Mouse (Mus musculus): ENCODE measurements around the gene Safb2. TPM values are rescaled to one million over a fixed set of nuclear protein-coding genes. Genes with fewer than 3 reads are reported as not detected.
A peak's percentile ranks its signal among the peaks of the same experiment; 100 is the strongest.

The Safb2 gene
- total RNA-seq, 2 experiments from 2014 or later = 56.2 to 70.3 TPM

DNA sequence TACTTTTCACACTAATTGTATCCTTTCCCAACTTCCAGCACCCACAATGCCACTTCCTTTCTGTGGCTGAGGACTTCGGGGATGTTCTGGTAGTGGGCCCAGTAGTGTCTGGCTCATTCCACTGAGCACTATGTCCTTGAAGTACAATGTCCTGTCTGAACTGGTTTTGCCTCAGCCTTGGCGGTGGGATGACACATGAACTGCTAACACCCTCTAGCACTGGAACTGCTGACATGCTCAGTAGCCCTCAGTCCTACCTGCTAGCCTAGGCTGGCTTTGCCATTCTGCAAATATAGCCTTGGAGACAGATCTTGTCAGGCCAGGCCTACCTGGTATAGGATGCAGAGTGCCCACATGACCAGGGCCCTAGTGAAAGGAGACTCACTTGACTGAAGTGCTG lies 22.5 kb downstream of the Safb2 start:
- ATAC-seq (replicated peaks; ENCODE audit: poor library complexity) = no peak

DNA sequence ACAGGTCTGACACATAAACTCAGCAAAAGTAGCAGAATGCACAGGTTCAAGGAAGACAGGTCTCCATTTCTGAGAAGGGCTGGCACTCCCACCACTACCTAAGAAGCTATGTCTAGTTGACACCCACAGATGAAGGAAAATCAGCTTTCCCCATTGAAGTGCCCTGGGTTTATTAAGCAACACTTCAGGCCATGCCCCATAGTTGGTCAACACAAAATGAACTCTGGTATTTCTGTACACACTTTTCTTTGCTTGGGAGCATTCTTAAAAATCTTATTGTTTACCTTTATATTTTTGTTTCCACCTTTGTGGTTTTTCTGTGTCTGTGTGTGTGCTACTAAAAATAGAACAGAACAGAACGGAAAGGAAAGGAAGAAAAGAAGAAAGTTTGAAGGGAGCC lies 24.3 kb downstream of the Safb2 start:
- ATAC-seq (replicated peaks; ENCODE audit: poor library complexity) = no peak

DNA sequence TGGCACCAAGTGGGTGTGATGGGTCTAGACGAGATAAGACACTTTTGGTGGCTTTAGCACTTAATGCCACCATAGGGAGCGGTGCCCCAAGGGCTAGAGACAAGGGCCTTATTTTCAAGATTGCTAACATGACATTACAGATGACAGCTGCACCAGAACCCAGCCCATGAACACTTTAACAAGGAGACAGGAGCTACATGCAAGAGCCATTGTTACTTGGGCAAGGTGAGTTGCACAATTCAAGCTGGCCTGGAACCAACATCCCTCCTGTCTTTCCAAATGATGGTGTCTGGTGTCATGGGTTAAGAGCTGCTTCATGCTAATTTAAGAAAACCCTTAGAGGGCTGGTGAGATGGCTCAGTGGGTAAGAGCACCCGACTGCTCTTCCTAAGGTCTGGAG lies 25.0 kb downstream of the Safb2 start:
- ATAC-seq (replicated peaks; ENCODE audit: poor library complexity) = peak; percentile 41

DNA sequence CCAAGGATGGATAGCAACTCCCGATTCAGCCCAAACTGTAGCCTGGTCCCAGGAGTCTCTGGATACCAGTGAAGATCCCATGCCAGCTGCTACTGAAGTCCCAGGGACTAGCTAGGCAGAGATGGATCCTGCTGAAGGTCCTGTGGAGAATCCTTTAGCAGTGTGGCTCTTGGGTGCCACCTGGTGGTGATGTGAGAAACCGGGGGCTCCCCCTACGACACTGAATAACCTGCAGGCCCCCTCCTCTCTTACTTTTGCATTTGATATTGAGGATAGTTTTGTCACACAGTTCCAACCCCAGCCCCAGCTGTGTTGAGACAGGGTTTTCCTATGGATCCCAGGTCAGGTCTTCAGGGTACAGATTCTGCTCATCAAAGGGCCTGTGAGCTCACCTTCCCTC lies 25.9 kb downstream of the Safb2 start:
- ATAC-seq (replicated peaks; ENCODE audit: poor library complexity) = peak; percentile 68

DNA sequence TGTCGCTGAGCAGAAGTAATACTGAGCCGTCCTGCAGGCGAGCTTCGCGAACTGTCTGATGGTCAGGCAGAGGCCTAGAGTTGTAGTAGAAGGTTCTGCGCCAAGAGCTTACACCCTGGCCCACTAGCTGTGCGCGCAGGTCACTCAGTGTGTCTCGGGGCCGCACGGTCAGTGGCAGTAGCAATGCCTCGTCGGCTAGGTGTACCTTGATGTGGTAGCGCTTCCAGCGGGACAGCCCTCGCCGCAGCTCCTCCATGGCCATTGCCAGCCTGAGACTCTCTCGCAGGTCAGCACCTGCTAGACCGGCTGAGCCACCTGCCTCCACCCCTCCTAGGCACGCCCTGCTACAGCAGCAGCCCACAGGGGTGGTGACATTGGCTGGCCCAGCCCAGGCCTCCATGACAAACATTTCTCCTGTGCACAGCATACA lies 30.2 kb downstream of the Safb2 start, which contains the start of gene Gm20219:
Gene Gm20219, minus strand, starts transcription at position 266 of the 430 bp plus-strand sequence.
- ATAC-seq (replicated peaks; ENCODE audit: poor library complexity) = no peak

DNA sequence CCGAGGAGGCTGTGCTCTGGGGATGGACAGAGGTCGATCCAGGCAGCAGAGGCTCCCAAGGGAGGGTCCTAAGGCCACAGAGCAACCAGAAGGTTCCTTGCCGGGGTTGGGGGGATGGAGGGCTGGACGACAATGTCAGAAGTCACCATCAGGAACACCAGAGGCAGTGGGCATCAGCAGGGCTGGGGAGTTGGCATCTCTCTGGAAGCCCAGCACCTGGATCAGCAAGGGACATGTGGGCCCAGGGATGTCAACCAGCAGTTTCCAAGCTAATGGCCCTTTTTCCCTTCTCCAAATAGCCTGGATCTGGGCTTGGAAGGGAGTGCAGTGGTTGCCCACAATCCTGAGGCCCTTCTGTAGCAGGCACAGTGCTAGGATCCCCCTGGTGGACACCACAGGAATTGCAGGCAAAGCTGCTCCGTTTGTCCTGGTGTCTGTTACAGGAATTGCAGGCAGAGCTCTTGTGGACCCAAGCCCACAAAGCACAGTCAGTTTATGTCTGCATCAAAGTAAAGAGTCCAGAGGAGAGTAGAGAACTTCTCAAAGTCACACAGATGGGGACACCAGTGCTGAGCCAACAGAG lies 31.5 kb downstream of the Safb2 start:
- peak; percentile 97 for ATAC-seq (replicated peaks; ENCODE audit: poor library complexity)

DNA sequence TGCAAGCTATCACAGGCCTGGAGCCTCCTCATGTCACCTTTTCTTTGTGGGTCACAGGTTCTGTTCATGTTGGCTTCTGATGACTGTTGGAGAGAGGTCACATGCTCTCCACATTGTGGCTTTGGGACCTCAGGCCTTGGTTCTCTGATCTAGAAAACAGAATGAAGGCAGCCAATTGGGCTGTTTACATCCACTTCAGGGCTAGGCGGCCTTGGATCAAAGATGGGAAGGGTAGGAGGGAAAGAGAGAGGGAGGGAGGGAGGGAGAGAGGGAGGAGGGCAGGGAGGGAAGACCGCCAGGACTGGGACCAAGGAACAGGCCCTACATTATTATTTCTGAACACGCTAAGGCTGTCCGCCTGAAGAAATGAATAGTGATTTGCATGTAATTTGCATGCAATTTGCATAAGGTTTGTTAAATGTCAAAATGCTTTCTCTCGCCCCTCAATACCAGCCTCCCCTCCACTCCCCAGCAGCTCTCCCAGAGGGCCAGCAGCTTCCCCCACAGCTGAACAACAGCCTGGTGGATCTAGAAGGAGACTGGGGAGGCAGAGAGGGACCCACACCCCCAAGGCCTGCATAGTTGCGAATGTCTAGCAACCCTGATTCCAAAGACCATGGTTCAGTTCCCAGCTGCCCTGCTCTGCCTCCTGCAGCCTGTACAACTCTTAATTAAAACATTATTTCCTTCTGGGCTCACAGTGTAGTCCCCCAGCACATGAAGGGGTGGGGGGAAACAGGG lies 32.4 kb downstream of the Safb2 start:
- no peak for ATAC-seq (replicated peaks; ENCODE audit: poor library complexity)

DNA sequence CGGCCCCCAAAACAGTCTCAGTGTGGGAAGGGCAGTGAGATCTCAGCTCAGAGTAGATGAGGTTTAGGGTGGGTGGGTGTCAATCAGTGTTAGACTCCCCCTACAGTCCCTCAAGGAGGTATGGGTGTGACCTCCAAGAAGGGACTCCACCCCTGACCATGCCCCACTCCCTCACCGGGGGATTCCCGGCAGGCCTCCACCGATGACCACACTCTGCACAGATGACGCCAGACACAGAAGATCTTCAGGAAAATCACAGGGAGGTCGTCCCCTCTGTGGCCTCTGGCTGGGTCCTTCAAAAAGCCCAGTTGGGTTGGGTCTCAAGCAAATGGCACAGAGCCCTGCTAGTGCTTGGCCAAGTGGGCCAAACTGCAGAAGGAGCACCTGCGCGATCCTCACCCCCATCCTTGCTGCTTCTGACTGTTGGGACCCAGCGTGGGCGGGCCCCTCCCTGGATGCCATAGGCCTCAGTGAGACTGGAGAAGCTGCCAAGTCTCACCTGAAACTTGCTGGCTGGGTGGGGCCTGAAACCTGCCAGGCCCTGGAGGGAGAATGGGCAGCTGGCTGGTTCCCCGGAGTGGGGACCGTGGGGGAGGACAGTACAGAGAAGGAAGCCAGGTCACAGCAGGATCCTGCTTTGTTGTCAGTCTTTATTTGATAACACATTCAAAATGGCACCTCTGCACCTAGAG lies 33.5 kb downstream of the Safb2 start:
- no peak for ATAC-seq (replicated peaks; ENCODE audit: poor library complexity)

DNA sequence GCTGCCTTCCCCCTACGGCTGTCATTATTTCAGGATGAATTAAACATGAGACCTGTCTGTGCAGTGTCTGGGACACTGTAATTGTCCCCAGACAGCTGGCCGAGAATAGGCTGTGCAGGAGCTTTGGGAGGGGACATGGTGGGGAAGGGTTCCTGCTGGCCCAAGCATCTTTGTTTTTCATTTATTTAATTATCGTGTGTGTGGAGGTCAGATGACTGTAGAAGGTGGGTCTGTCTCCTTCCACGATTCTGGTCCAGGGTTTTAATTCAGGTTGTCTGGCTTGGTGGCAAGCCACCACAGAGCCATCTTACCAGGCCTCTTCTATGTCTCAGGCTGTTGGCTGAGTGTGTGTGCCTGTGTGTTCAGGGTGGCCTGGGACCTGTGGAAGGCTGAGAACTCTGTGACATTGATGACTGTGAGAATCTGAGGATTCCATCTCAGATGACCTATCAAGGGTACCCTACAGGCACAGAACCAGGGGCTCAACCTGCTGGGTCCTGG lies 35.7 kb downstream of the Safb2 start:
- no peak for ATAC-seq (replicated peaks; ENCODE audit: poor library complexity)

DNA sequence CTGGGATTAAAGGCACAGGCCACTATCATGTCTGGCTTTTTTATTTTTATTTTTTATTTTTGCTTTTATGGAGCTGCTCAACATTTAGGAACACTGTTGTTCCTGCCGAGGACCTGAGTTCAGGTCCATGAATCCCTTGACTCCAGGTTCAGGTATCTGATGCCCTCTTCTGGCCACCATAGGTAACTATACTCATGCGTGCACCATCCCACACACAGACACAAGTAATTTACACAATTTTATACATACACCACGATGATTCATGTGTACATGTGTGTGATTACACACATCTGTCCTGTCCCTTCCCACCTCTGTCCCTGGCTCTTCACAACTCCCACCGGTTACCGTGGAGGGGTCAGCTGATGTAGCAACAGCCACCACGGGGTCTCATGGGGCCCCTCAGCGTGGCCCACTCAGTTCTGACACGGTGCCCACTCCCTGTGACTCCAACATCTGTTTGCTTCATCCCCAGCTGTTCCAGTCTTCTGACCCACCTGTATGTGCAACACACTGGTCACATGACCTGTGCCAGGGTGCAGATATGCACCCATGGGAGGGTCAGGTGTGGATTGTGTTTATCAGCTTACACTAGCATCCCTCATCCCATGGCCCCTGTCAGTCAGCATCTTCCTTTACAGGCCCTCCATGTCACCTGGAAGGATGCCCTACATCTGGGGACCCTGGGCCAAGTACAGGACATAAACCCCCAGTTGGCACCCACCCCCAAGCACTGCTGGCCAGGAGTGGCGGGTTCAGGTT lies 36.4 kb downstream of the Safb2 start:
- no peak for ATAC-seq (replicated peaks; ENCODE audit: poor library complexity)

DNA sequence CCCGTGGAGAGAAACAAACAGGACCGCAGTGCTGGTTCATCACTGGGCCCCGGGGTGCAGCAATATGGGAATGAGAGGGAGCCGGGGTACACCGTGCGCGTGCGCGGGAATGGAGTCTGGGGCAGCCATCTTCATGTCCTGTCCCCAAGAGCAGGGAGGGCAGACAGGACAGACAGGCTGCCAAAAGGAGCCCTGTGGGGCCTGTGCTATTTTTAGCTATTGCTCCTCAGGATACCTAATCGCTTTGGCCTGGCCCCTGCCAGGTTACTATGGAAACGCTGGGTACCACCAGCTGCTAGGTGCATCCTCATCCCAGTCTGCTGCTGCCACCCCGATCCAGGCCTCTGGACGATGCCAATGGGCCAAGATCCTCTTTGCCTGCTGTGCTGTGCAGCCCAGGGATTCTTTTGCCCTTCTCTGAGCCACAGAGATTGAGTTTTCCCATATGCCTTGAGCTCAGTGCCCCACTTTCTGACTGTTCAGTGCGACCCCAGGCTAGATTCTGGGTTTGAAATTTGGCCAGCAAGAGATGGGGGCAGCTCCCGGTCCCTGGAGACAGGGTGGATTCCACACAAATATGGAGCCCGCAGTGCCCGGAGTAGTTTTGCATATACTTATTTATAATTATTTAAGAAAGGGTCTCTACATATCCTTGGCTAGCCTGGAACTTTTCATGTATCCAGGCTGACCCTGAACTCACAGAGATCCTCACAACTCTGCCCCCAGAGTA lies 37.1 kb downstream of the Safb2 start:
- no peak for ATAC-seq (replicated peaks; ENCODE audit: poor library complexity)

DNA sequence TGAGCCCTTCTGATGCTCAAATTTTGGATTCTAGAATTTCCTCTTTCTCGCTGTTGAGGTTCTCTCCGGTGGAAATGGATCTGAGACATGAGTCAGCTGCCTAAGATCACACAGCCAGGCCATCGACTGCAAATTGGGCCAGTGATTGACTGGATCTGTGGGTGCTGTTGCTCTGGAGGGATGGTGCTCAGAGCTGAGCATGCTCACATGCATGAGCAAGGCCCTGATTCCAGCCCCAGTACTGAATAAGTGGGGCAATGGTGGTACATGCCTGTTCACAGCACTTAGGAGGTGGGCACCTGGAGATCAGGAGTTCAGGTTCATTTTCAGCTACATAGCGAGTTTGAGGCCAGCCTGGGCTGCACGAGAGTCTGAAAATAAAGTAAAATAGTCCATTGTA lies 37.8 kb downstream of the Safb2 start:
- no peak for ATAC-seq (replicated peaks; ENCODE audit: poor library complexity)

DNA sequence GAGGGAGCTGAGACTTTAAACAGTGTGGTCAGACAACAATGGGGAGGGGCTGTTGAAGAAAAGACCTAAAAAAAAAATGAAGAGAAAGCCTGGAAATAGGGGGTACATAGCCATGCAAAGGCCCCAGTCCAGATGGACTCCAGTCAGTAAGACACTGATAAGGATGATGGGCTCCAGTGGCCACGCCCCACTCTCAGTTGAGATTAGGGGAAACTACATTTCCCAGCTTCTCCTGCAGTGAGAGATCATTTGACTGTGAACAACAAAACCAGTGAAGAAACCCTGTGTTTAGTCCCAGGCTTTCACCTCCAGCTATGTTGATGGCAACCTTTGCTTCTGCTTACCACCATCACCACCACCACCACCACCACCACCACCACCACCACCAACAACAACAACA lies 38.4 kb downstream of the Safb2 start:
- ATAC-seq (replicated peaks; ENCODE audit: poor library complexity) = peak; percentile 58; the same call in 1 of the 2 replicates

DNA sequence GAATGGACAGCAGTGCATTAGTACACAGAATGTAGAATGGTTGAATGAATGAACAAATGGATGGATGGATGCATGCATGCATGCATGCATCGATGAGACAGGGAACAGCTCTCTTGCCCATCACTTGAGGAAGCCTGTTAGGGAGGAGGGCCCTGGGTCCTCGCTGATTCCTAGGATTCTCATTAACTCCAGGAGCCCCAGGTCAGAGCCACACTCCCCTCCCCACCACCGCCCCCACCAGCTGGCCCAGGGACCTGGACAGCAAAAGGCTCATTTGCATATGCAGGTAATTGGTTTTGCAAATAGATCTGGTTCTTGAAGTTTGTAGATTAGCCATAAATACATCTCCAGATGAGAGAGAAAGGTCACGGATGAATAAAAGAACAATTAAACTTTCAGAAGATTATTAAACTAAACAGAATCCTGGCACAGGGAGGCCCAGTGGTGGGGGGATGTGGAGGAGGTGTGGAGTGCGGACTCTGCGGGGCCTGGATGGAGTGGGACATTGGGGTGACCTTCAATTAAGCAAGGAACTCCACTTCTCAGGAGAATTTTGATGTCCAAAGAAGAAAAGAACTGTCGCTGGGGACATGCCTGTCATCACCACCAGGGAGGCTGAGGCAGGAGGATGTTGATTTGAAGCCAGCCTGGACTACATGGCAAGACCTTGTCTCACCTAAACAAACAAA lies 39.5 kb downstream of the Safb2 start:
- no peak for ATAC-seq (replicated peaks; ENCODE audit: poor library complexity)

DNA sequence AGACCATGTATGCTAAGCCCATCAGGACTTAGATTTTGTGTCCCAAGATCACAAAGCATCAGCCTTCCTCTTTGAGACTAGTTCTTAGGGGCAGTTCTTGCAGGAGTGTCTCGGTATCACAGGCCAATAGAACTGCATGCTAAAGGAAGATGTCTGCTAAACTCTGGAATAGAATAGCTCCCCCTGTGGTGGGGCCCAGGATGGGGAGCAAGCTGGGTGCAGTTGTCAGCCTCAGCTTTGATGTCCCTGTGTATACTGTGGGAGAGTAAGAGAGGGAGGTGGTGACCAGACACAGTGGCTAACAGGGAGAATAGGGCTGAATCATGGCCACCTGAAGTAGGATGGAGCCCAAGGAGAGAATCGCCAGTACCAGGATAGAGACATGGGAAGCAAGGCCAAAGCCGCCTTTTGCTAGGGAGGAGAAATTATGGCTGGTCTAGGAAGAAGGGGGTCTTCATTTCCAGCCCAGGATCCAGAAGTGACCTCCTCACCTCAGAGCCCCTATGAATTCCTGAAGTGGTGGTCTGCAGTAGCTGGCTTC lies 40.6 kb downstream of the Safb2 start:
- ATAC-seq (replicated peaks; ENCODE audit: poor library complexity) = 0 out of 2 replicates have a peak, but pooled peaks have one; percentile 24

DNA sequence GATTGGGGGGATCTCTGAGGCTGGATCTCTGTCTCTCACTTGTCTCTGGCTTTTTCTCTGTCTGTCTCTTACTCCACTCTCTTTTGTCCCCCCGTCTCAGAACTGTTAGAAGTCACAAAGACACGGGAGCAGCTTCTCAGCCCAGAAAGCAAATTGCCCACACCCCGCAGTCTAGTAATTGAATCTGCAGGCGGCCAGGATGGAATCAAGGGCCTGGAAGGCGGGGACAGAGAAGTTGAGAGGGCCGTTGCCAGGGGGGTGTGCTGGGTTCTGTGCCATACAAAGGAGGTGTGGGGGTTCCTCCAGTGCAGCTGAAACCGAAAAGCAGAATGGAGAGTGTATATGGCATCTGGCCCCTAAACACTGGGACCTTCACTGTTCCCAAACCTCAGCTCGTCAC lies 41.6 kb downstream of the Safb2 start:
- no peak for ATAC-seq (replicated peaks; ENCODE audit: poor library complexity)

DNA sequence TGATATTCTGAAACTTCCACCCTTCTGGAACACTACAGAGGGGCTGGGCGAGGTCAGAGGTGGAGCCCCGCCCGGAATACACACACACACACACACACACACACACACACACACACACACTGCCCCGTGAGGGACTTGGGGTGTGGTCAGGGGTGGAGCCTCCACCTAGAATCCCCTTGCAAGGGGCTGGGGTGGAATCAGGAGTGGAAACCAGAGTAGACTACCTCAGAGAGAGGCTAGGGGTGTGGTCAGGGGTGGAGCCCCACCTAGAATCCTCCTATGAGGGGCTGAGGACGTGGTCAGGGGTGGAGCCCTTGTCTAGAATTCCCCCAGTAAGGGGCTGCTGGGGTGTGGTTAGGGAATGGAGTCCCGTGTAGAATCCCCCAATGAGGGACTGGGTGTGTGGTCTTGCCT lies 43.8 kb downstream of the Safb2 start:
- peak; percentile 56 for ATAC-seq (replicated peaks; ENCODE audit: poor library complexity)

DNA sequence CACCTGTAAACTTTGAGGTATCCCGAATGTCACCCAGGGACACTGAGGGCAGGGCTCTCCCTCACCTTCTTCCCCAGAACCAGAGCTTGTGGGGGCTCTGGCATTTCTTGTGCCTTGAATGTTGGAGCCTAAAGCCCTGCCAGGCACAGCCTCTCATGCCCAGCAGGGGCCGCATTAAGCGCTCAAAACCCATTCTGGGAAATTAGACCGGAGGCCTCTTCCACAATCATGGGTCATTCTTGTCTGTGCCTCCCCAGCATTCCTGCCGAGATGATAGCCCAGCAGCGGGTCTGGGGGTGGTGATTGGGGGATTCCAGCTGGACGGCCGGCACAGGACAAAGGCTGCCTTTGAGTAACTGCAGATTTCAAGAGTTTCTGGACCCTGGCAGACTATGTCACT lies 46.5 kb downstream of the Safb2 start:
- no peak for ATAC-seq (replicated peaks; ENCODE audit: poor library complexity)

DNA sequence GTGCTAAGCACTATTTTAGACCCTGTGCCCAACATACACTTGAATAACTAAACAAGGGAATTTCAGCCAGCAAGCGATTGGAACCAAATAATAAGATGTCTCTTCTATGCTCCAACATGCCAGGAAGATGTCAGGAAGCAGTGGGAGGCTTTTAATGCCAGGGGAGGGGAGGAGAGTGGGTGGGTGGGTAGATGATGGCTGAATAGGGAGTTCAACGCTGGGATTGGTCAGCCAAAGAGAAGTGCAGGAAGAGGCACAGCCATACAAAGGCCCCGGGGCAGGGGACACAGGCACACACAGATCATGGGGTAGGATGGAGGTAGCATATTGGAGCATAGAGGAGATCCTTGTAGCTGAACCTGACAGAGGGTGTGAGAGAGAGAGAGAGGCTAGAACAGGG lies 47.5 kb downstream of the Safb2 start:
- no peak for ATAC-seq (replicated peaks; ENCODE audit: poor library complexity)

All from megakaryocyte progenitor cell, adult 5-6 weeks (primary cell).